Mouse (Mus musculus): Measurements from ENCODE around the gene Slf2.
A peak's percentile ranks its signal among the peaks of the same experiment; 100 is the strongest.

Gene Slf2

GRCm38 (mm10) chr19:45012219-45012618 is 81.3 kb downstream of the Slf2 start:
- no peak for DNase-seq (ENCODE audit: low spot score in 2 of 2)

- no peak for DNase-seq (ENCODE audit: low spot score in 2 of 2)
Observed at GRCm38 (mm10) chr19:45012636-45013035, 81.7 kb downstream of the Slf2 start.

GRCm38 (mm10) chr19:45013581-45014225 is 82.8 kb downstream of the Slf2 start:
- no peak for DNase-seq (ENCODE audit: low spot score in 2 of 2)

- DNase-seq (ENCODE audit: low spot score in 2 of 2), result no peak
Observed at GRCm38 (mm10) chr19:45014335-45014971, 83.5 kb downstream of the Slf2 start, which contains the start of gene Lzts2. Gene Lzts2, plus strand, starts transcription at chr19:45014414.

GRCm38 (mm10) chr19:45014981-45015402 is 84.0 kb downstream of the Slf2 start:
- DNase-seq (ENCODE audit: low spot score in 2 of 2), result no peak

- no peak for DNase-seq (ENCODE audit: low spot score in 2 of 2)
Observed at GRCm38 (mm10) chr19:45015518-45016281, 84.7 kb downstream of the Slf2 start.

- DNase-seq (ENCODE audit: low spot score in 2 of 2), result peak; percentile 70 to 71
Observed at GRCm38 (mm10) chr19:45016341-45017215, 85.6 kb downstream of the Slf2 start.

- DNase-seq (ENCODE audit: low spot score in 2 of 2), result peak; percentile 77 to 83
Observed at GRCm38 (mm10) chr19:45017216-45017771, 86.3 kb downstream of the Slf2 start.

GRCm38 (mm10) chr19:45017909-45018308 is 87.0 kb downstream of the Slf2 start:
- peak; percentile 83 to 88 for DNase-seq (ENCODE audit: low spot score in 2 of 2)

GRCm38 (mm10) chr19:45018351-45018831 is 87.4 kb downstream of the Slf2 start:
- no peak for DNase-seq (ENCODE audit: low spot score in 2 of 2)

- DNase-seq (ENCODE audit: low spot score in 2 of 2), result no peak
Observed at GRCm38 (mm10) chr19:45020348-45020747, 89.4 kb downstream of the Slf2 start.

- DNase-seq (ENCODE audit: low spot score in 2 of 2), result no peak
Observed at GRCm38 (mm10) chr19:45021362-45021761, 90.4 kb downstream of the Slf2 start.

GRCm38 (mm10) chr19:45023993-45024392 is 93.0 kb downstream of the Slf2 start:
- DNase-seq (ENCODE audit: low spot score in 2 of 2), result no peak

GRCm38 (mm10) chr19:45024775-45025174 is 93.8 kb downstream of the Slf2 start:
- DNase-seq (ENCODE audit: low spot score in 2 of 2), result no peak

- DNase-seq (ENCODE audit: low spot score in 2 of 2), result no peak
Observed at GRCm38 (mm10) chr19:45025937-45026568, 95.1 kb downstream of the Slf2 start.

GRCm38 (mm10) chr19:45026958-45027670 is 96.2 kb downstream of the Slf2 start:
- DNase-seq (ENCODE audit: low spot score in 2 of 2), result no peak

GRCm38 (mm10) chr19:45027848-45028247 is 96.9 kb downstream of the Slf2 start:
- DNase-seq (ENCODE audit: low spot score in 2 of 2), result no peak

GRCm38 (mm10) chr19:45028746-45029145 is 97.8 kb downstream of the Slf2 start:
- no peak for DNase-seq (ENCODE audit: low spot score in 2 of 2)

GRCm38 (mm10) chr19:45029571-45029970 is 98.6 kb downstream of the Slf2 start:
- DNase-seq (ENCODE audit: low spot score in 2 of 2), result no peak

GRCm38 (mm10) chr19:45030111-45030510 is 99.2 kb downstream of the Slf2 start:
- no peak for DNase-seq (ENCODE audit: low spot score in 2 of 2)
